Mouse (Mus musculus): ENCODE measurements at regions not wholly inside any gene's neighbourhood (a gene's known extent, or its start where the extent isn't known, plus 50 kb on each side); places are given as distances from the start of the nearest gene placed in this dataset.

DNA sequence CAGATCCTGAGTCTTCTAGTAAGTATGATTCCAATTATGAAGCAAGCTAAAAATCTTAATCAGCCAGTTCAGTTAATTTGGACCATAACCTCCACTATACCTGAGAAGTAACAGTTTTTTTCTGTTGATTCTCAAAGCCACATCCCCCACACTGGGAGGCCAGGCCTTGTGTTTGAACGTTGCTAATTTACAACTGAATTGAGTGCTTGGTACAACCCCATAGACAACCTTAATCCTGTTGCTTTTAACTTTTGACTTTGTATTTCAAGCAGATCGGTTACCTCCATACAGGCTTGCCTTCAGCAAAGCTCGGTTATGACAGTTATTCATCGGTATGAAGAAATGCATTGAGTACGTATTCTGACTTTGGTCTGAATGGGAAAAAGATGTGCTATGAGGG lies 105.3 kb downstream of the B3gnt5 start:
- TF ChIP-seq CTCF (conservative IDR thresholded peaks at IDR 0.05; ENCODE audit: low read length) (no peak), NANOG (IDR thresholded peaks at IDR 0.05; ENCODE audit: borderline replicate concordance, low read length) (peak; percentile 64)

Data from E14TG2a.4 (cell line).